Mouse (Mus musculus) hindbrain, postnatal 0 days (tissue): ENCODE measurements around the gene Kin. TPM values are rescaled to one million over a fixed set of nuclear protein-coding genes. Genes with fewer than 3 reads are reported as not detected.

Experiments
- ATAC-seq: fragments of 200-750 bp; cut with Nextera tagmentation; 2 replicates; pipeline ENCODE4 v1.8.0; 2017; ENCODE audit warnings: mild to moderate bottlenecking, moderate TSS enrichment, moderate library complexity
- DNase-seq: peaks from one replicate; pipeline ENCODE4 v3.0.0-alpha.2; 2015; ENCODE audit warnings: low spot score
- H3K27ac ChIP-seq: fragments of 300-500 bp; sonication (generic); 2 replicates; pipeline ENCODE4 v1.5.1; 2014; ENCODE audit warnings: mild to moderate bottlenecking
- H3K27me3 ChIP-seq: fragments of 300-500 bp; sonication (generic); 2 replicates; pipeline ENCODE4 v1.6.1; 2014; ENCODE audit warnings: low read length, mixed read lengths; ENCODE audit not compliant: insufficient read depth
- H3K36me3 ChIP-seq: fragments of 300-500 bp; sonication (generic); 2 replicates; pipeline ENCODE4 v1.6.1; 2014; ENCODE audit warnings: low read length, mixed read lengths; ENCODE audit not compliant: insufficient read depth
- H3K4me1 ChIP-seq: fragments of 300-500 bp; sonication (generic); 2 replicates; pipeline ENCODE4 v1.6.1; 2014; ENCODE audit warnings: antibody characterized with exemption, low read length, mixed read lengths; ENCODE audit not compliant: insufficient read depth
- H3K4me2 ChIP-seq: fragments of 300-500 bp; sonication (generic); 2 replicates; pipeline ENCODE4 v1.6.1; 2014; ENCODE audit warnings: low read depth, mild to moderate bottlenecking, low read length, moderate library complexity, mixed read lengths
- H3K4me3 ChIP-seq: fragments of 300-500 bp; sonication (generic); 2 replicates; pipeline ENCODE4 v1.5.1; 2014; ENCODE audit warnings: low read length
- H3K9ac ChIP-seq: fragments of 300-500 bp; sonication (generic); replicated peaks from 2 replicates; pipeline ENCODE4 v1.6.1; 2014; ENCODE audit warnings: mild to moderate bottlenecking, low read length, moderate library complexity, mixed read lengths
- H3K9me3 ChIP-seq: fragments of 300-500 bp; sonication (generic); 2 replicates; pipeline ENCODE4 v1.6.1; 2016; ENCODE audit warnings: low read length, mixed read lengths
- CTCF ChIP-seq: IDR thresholded peaks from 2 replicates; pipeline ENCODE4 v1.5.1; 2016; ENCODE audit warnings: antibody characterized with exemption, control low read depth, low read depth
- WGBS: fragments of 180-500 bp; shearing (Covaris S2); extraction: QIAGEN DNeasy Blood & Tissue Kit; methylation state at CpG from one replicate; pipeline ENCODE4 v1.1.7; 2014; 5-methylcytosine and 5-hydroxymethylcytosine counted together
- polyA plus RNA-seq: library from polyadenylated mRNA; unstranded; fragments of >200 nt; fragmentation: Nextera tagmentation; extraction: Ambion mirVana; gene quantifications from 2 replicates; pipeline ENCODE4 v1.2.1, GENCODE M21; 2015
- total RNA-seq: library from RNA; depleted of rRNA; stranded (reverse); fragments of >200 nt; gene quantifications from 2 replicates; pipeline ENCODE4 v1.2.3, GENCODE M21; 2014; rRNA removed

Gene Kin
- total and polyA plus RNA-seq, 2 experiments from 2014 or later, result 4.8 to 14.1 TPM

DNA sequence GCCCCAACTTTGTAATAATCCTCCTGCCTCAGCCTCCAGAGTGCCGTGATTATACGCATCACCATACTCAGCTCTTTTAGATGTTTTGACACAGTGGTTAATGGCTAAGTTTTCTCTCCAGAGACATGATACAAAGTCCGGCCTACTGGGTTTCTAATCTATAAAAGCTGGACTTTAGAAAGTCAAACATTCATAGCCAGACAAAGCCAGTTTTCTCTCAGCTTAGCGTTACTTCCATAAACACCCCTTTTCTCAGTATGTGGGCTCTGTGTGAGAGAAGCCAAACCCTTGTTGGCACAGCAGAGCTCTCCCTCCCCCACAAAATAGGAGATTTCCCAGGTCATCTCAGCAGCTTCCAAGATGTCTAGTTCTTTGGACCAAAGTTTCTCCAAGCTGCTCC, 48.2 kb downstream of the Kin start:
- DNase-seq (no peak), ATAC-seq (no peak)
- WGBS, result 83% methylated on average over 4 of the region's 4 CpGs
- H3K36me3 ChIP-seq, result no peaks in the 10 kb centered on the region
- no peak overlapping the region for H3K9ac ChIP-seq
- H3K4me3 ChIP-seq, result no peak overlapping the region
- no peaks in the 10 kb centered on the region for H3K27me3 ChIP-seq
- no peak overlapping the region for H3K4me2 ChIP-seq
- no peak for TF ChIP-seq CTCF
- H3K4me1 ChIP-seq, result no peaks in the 10 kb centered on the region
- H3K27ac ChIP-seq, result no peak overlapping the region
- no peaks in the 10 kb centered on the region for H3K9me3 ChIP-seq

DNA sequence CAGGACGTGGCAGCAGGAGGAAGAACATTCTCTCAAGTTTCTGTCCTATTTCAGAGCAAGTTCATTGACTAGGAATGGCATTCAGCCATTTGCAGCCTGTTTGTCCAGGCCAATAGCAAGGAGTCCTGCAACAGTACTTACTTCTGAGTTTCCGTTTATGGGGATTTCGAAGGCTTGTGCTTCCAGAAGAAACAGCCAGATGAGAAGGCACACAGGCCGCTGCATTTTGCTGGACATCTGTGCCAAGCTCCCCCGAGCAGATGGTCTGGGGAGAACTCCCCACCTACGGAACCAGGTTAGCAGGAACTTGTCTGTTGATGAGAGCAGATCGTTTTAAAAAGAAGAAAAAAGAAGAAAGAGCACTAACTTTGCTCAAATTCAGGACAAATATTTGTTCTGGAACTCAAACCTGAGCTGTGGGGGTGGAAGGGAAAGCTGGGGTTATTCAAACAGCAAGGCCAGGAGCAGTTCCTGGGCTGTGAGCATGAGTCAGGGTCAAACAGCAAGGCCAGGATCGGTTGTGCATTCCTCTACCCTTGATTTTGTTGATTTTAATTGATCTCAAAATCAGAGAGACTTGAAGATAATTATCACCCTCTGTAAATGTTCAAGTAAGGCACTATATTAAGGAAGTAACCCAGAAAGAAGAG, 50.1 kb downstream of the Kin start:
- 75% methylated on average over 8 of the region's 8 CpGs for WGBS
- Histone ChIP-seq H3K4me2 (no peak overlapping the region), H3K27ac (no peak overlapping the region), H3K36me3 (no peaks in the 10 kb centered on the region), H3K27me3 (no peaks in the 10 kb centered on the region), H3K9ac (no peak overlapping the region), H3K9me3 (no peaks in the 10 kb centered on the region), H3K4me3 (no peak overlapping the region), H3K4me1 (no peaks in the 10 kb centered on the region)
- DNase-seq (no peak), ATAC-seq (no peak)
- no peak for TF ChIP-seq CTCF

DNA sequence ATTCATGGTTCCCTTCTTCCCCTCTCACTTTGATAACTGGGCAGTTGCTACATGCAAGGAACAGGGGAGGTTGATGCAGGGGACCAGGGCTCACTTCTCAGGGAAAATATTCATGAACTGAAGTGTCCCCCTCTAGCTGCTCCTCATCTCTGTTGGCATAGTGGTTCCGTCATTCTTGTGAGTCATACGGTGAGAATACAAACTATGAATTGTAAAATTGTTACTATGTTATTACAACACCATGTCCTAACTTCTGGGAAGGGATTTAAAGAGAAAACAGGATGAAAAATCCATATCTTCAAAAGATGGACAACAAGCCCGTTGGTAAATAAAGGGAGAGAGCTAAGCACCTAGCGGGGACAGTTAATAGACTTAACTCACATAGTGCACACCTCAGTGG, 50.9 kb downstream of the Kin start, which contains the start of gene Itih2:
TSS of gene Itih2 (minus strand) at position 101 of the 400 bp plus-strand sequence.
- no peak for TF ChIP-seq CTCF
- H3K4me2 ChIP-seq, result no peak within 1 kb of the TSS
- 90% methylated on average over 4 of the region's 4 CpGs for WGBS

DNA sequence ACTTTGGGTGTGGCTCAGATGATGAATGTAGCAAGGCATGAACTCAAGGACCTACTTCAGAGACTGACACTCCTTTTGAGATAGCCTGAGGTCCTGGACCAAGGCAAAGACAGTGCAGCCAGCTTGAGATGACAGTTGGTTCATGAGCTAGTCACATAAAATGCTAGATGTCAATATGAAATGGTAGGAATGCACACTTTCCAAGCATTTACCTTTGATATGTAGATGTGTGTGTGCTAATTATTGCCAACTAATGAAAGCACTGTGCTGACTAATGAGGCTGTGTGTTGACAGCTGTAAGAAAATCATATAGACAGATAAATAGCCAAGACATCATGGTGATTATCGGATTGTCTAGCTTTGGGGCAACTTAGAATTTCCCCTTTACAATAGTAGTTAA, 51.7 kb downstream of the Kin start:
- Histone ChIP-seq H3K27ac (no peak overlapping the region), H3K9ac (no peak overlapping the region), H3K4me3 (no peak overlapping the region), H3K4me1 (no peaks in the 10 kb centered on the region), H3K9me3 (no peaks in the 10 kb centered on the region), H3K4me2 (no peak overlapping the region), H3K36me3 (no peaks in the 10 kb centered on the region), H3K27me3 (no peaks in the 10 kb centered on the region)
- no peak for TF ChIP-seq CTCF
- no peak for DNase-seq
- no peak for ATAC-seq
- WGBS, result 77% methylated on average over 1 of the region's 1 CpGs

More for the DNA sequence above, 50.9 kb downstream of the Kin start, which contains the start of gene Itih2:
- H3K4me3 ChIP-seq, result no peak within 1 kb of the TSS
- H3K9ac ChIP-seq, result no peak within 1 kb of the TSS
- H3K36me3 ChIP-seq, result no peaks in the 10 kb centered on the region
- DNase-seq (no peak), ATAC-seq (no peak)
- H3K4me1 ChIP-seq, result no peaks in the 10 kb centered on the region
- H3K9me3 ChIP-seq, result no peaks in the 10 kb centered on the region
- no peak within 1 kb of the TSS for H3K27ac ChIP-seq
- H3K27me3 ChIP-seq, result no peaks in the 10 kb centered on the region

DNA sequence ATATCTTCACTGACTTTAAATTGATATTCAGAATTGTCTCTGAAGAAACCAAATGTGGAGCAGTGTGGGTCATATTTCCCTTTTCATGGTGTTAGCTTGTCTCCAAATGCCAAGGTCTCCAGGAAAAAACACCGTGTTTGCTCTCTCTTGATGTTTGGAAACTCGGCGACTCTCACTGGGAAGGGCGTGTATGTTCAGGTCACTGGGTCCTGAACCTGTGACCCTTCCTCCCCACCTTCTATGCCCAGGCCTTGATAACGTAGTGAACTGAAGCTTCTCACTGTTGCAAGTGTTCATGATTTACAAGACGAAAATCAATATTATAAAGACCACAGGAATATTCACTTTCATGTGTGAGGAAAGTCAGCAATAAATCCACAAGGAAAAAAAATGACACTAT, 53.5 kb downstream of the Kin start:
- no peaks in the 10 kb centered on the region for H3K27me3 ChIP-seq
- H3K27ac ChIP-seq, result no peak overlapping the region
- no peak overlapping the region for H3K4me2 ChIP-seq
- ATAC-seq (no peak), DNase-seq (no peak)
- H3K9ac ChIP-seq, result no peak overlapping the region
- no peak for TF ChIP-seq CTCF
- no peaks in the 10 kb centered on the region for H3K36me3 ChIP-seq
- WGBS, result 73% methylated on average over 6 of the region's 6 CpGs
- no peaks in the 10 kb centered on the region for H3K4me1 ChIP-seq
- H3K4me3 ChIP-seq, result no peak overlapping the region
- no peaks in the 10 kb centered on the region for H3K9me3 ChIP-seq

DNA sequence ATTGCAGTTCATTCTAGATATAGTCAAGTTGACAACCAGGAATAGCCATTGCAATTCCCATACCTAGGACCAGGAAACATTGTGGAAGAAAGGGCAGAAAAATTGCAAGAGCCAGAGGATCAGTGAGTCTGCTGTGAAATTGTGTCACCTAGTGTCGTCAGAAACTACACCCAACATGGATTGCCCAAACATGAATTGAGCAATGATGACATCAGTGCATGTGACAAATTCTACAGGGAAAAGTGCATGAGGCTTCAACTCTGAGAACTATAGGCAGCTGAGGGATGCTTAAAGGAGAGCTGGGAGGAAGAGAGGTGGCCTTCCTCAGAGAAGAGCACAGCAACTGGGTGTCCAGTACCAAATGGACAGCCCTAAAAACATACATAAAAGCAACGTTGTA, 56.9 kb downstream of the Kin start:
- no peak overlapping the region for H3K27ac ChIP-seq
- H3K4me3 ChIP-seq, result no peak overlapping the region
- H3K4me2 ChIP-seq, result no peak overlapping the region
- ATAC-seq (no peak), DNase-seq (no peak)
- no peak overlapping the region for H3K9ac ChIP-seq
- H3K9me3 ChIP-seq, result no peaks in the 10 kb centered on the region
- H3K36me3 ChIP-seq, result no peaks in the 10 kb centered on the region
- H3K27me3 ChIP-seq, result no peaks in the 10 kb centered on the region
- no peak for TF ChIP-seq CTCF
- H3K4me1 ChIP-seq, result no peaks in the 10 kb centered on the region
- WGBS, result 87% methylated on average over 2 of the region's 2 CpGs

DNA sequence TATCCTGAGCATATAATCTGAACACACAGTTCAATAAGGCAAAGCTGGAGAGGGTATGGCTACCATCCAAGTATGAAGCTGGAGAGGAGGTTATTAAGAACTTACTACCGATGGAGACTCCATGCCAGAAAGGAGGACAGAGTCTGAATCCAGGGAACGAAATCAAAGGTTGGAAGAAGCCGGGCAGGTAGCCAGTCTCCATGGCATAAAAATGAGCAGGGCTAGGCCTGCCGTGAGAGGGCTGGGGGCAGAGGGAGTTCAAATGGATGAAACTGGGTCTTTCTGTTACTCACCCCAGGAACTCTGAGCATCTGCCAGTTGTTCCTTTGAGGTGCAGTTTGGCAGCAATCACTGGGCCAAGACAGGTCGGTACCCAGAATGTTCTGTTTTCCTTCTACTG, 60.1 kb downstream of the Kin start:
- no peaks in the 10 kb centered on the region for H3K27me3 ChIP-seq
- DNase-seq, result no peak
- TF ChIP-seq CTCF, result no peak
- H3K9me3 ChIP-seq, result no peaks in the 10 kb centered on the region
- WGBS, result 55% methylated on average over 5 of the region's 5 CpGs
- no peak overlapping the region for H3K4me3 ChIP-seq
- ATAC-seq, result no peak
- H3K4me2 ChIP-seq, result no peak overlapping the region
- no peaks in the 10 kb centered on the region for H3K36me3 ChIP-seq
- H3K4me1 ChIP-seq, result no peaks in the 10 kb centered on the region
- no peak overlapping the region for H3K9ac ChIP-seq
- H3K27ac ChIP-seq, result no peak overlapping the region

Other genes with a start within 250 kb of the Kin start
- not detected in 2 replicates for gene 4930412O13Rik, start 199.3 kb upstream of the Kin start, total RNA-seq
- gene 4930412O13Rik, start 199.3 kb upstream of the Kin start, polyA plus RNA-seq, result 0.57 and 0.75 TPM in 2 replicates
- gene 9230102O04Rik, start 191.1 kb upstream of the Kin start, total RNA-seq, result 1.5 TPM in 1 of 2 replicates, not detected in the other
- 0.76 and 1.0 TPM in 2 replicates for gene 9230102O04Rik, start 191.1 kb upstream of the Kin start, polyA plus RNA-seq
- gene Gata3, start 190.6 kb upstream of the Kin start, total RNA-seq, result 2.3 and 3.5 TPM in 2 replicates
- gene Gata3, start 190.6 kb upstream of the Kin start, polyA plus RNA-seq, result 17.6 and 20.5 TPM in 2 replicates
- 2.7 and 5.1 TPM in 2 replicates for gene Taf3, start 32.0 kb upstream of the Kin start, total RNA-seq
- gene Taf3, start 32.0 kb upstream of the Kin start, polyA plus RNA-seq, result 10.0 and 10.3 TPM in 2 replicates
- 368 and 408 TPM in 2 replicates for gene Atp5c1, start 83 bp upstream of the Kin start, total RNA-seq
- 713 and 717 TPM in 2 replicates for gene Atp5c1, start 83 bp upstream of the Kin start, polyA plus RNA-seq
- gene Itih2, start 50.8 kb downstream of the Kin start, total RNA-seq, result 8.6 and 9.1 TPM in 2 replicates
- gene Itih2, start 50.8 kb downstream of the Kin start, polyA plus RNA-seq, result 6.3 and 7.3 TPM in 2 replicates
- gene Itih5, start 73.0 kb downstream of the Kin start, total RNA-seq, result 15.3 and 16.7 TPM in 2 replicates
- gene Itih5, start 73.0 kb downstream of the Kin start, polyA plus RNA-seq, result 11.2 and 11.6 TPM in 2 replicates